11 mouse cellular contexts compared by ENCODE assay signal in genomic region chr15:99714206-99714605, GRCm38 (mm10). TPM values are rescaled to one million over a fixed set of nuclear protein-coding genes. Genes with fewer than 3 reads are reported as not detected.
DNase-seq lines count a peak whose midpoint lies in the region; ATAC-seq and TF ChIP-seq lines count a peak whose summit lies in the region.
"Had no signal": no experiment of that assay in that cellular context is flagged by ENCODE, and none has a peak within 500 bp of the region (broad histone marks: within the 10 kb centered on the region; RNA-seq: fewer than 3 reads in every experiment).

No protein-coding gene starts in this region.

- 67% methylated on average over 4 of the region's 4 CpGs for WGBS in hindbrain, embryonic 12.5 days
- 75% methylated on average over 4 of the region's 4 CpGs for WGBS in hindbrain, embryonic 10.5 days
- 25% methylated on average over 4 of the region's 4 CpGs for WGBS in heart, postnatal 0 days

- peak overlapping the region; percentile 44 for H3K27ac ChIP-seq in hindbrain, embryonic 12.5 days
- no peak overlapping the region for H3K27ac ChIP-seq in hindbrain, embryonic 10.5 days
- H3K27ac ChIP-seq in CH12.LX (ENCODE audit: insufficient read depth, low read depth) = no peak overlapping the region
- H3K27ac ChIP-seq in heart, postnatal 0 days (ENCODE audit: low read depth) = peak overlapping the region; percentile 95

- in situ Hi-C loops in CH12.LX (cut with MboI; ENCODE audit: low pct_ligation_motif_present, low pct_unique_long_range_greater_than_20kb, low sequenced_read_pairs) = no loop called here

- no peaks in the 10 kb centered on the region for H3K27me3 ChIP-seq in hindbrain, embryonic 12.5 days
- no peaks in the 10 kb centered on the region for H3K27me3 ChIP-seq in hindbrain, embryonic 10.5 days (ENCODE audit: insufficient read depth, poor library complexity, severe bottlenecking)
- no peaks in the 10 kb centered on the region for H3K27me3 ChIP-seq in CH12.LX (replicated peaks)
- H3K27me3 ChIP-seq in heart, postnatal 0 days (ENCODE audit: control insufficient read depth, insufficient read depth, low read length) = no peaks in the 10 kb centered on the region
- H3K27me3 ChIP-seq: neural tube, embryonic 12.5 days had no signal

- H3K79me2 ChIP-seq in CH12.LX (replicated peaks; ENCODE audit: control insufficient read depth, extremely low read depth, insufficient read depth, poor library complexity, severe bottlenecking) = no peaks in the 10 kb centered on the region

- no peak overlapping the region for H3K4me2 ChIP-seq in hindbrain, embryonic 12.5 days (replicated peaks)
- H3K4me2 ChIP-seq in CH12.LX (ENCODE audit: insufficient read depth, low read depth, poor library complexity, severe bottlenecking) = no peak overlapping the region
- H3K4me2 ChIP-seq in heart, postnatal 0 days (ENCODE audit: low read depth, low read length) = no peak overlapping the region
- H3K4me2 ChIP-seq: neural tube, embryonic 12.5 days had no signal

- no peak overlapping the region for H3K9ac ChIP-seq in hindbrain, embryonic 12.5 days
- H3K9ac ChIP-seq in CH12.LX (ENCODE audit: insufficient read depth, low read depth) = no peak overlapping the region
- H3K9ac ChIP-seq in heart, postnatal 0 days (replicated peaks; ENCODE audit: low read depth, low read length) = peak overlapping the region; percentile 24; the same call in 1 of the 2 replicates
- H3K9ac ChIP-seq: neural tube, embryonic 12.5 days had no signal

- no peaks in the 10 kb centered on the region for H3K9me3 ChIP-seq in hindbrain, embryonic 12.5 days (replicated peaks)
- no peaks in the 10 kb centered on the region for H3K9me3 ChIP-seq in hindbrain, embryonic 10.5 days
- H3K9me3 ChIP-seq in CH12.LX (replicated peaks; ENCODE audit: low read length) = no peaks in the 10 kb centered on the region
- no peaks in the 10 kb centered on the region for H3K9me3 ChIP-seq in heart, postnatal 0 days (replicated peaks; ENCODE audit: control insufficient read depth, low read length)
- H3K9me3 ChIP-seq: G1E; neural tube, embryonic 12.5 days had no signal

- H3K4me1 ChIP-seq in hindbrain, embryonic 12.5 days = peaks cover 23% of the 10 kb centered on the region
- H3K4me1 ChIP-seq in hindbrain, embryonic 10.5 days (replicated peaks) = peaks cover 40% of the 10 kb centered on the region
- H3K4me1 ChIP-seq in CH12.LX (ENCODE audit: control insufficient read depth in 1 of 2, insufficient read depth in 2 of 2) = peaks cover 0 to 13% of the 10 kb centered on the region in 2 experiments; a peak in 2 of 4 replicates
- peaks cover 22% of the 10 kb centered on the region for H3K4me1 ChIP-seq in heart, postnatal 0 days (ENCODE audit: control insufficient read depth, insufficient read depth)

- dilution Hi-C loops in CH12.LX (cut with MboI; ENCODE audit: extremely low pct_ligation_motif_present, extremely low pct_unique_long_range_greater_than_20kb, low sequenced_read_pairs) = no loop called here

- no peak overlapping the region for H3K4me3 ChIP-seq in hindbrain, embryonic 12.5 days
- no peak overlapping the region for H3K4me3 ChIP-seq in hindbrain, embryonic 10.5 days
- H3K4me3 ChIP-seq in CH12.LX (replicated peaks in 1 of 3; ENCODE audit: low read depth in 2 of 3, low read length in 2 of 3, poor library complexity in 1 of 3) = no peak overlapping the region
- no peak overlapping the region for H3K4me3 ChIP-seq in heart, postnatal 0 days (ENCODE audit: low read depth, low read length)
- H3K4me3 ChIP-seq: neural tube, embryonic 12.5 days had no signal

- TF ChIP-seq EP300 in CH12.LX (IDR thresholded peaks at IDR 0.05; ENCODE audit: low read length) = no peak
- TF ChIP-seq EP300 in heart, postnatal 0 days (IDR thresholded peaks at IDR 0.05; ENCODE audit: low read depth) = 0 out of 2 replicates have a peak, but pooled peaks have one; percentile 67

- H3K36me3 ChIP-seq in hindbrain, embryonic 12.5 days = peaks cover 83% of the 10 kb centered on the region
- peaks cover 99% of the 10 kb centered on the region for H3K36me3 ChIP-seq in hindbrain, embryonic 10.5 days
- peaks cover 41 to 93% of the 10 kb centered on the region in 2 experiments for H3K36me3 ChIP-seq in CH12.LX (replicated peaks in 1 of 2; ENCODE audit: control insufficient read depth in 1 of 2, insufficient read depth in 1 of 2, low read length in 1 of 2)
- H3K36me3 ChIP-seq in heart, postnatal 0 days (replicated peaks; ENCODE audit: control insufficient read depth, insufficient read depth, low read length) = peaks cover 40% of the 10 kb centered on the region

- ATAC-seq in hindbrain, embryonic 12.5 days (ENCODE audit: low FRiP score) = no peak
- peak; percentile 65 for ATAC-seq in heart, postnatal 0 days (ENCODE audit: insufficient read depth, low read depth)

- no peak for TF ChIP-seq RAD21 in CH12.LX (IDR thresholded peaks at IDR 0.05; ENCODE audit: low read depth, low read length)

- no peak for TF ChIP-seq POLR2A in CH12.LX (IDR thresholded peaks at IDR 0.05; ENCODE audit: low read depth, low read length)

- no peak for DNase-seq in hindbrain, embryonic 10.5 days (ENCODE audit: low spot score)
- DNase-seq in CH12.LX (ENCODE audit: extremely low read depth) = peak; percentile 24
- DNase-seq in adrenal gland, adult 2 months = peak; percentile 83
- peak; percentile 74 for DNase-seq in heart, postnatal 0 days (ENCODE audit: low spot score)
- no peak for DNase-seq in right cerebral cortex, postnatal 10 days (ENCODE audit: low spot score in 2 of 2)
- no peak for DNase-seq in kidney, postnatal 10 days

- TF ChIP-seq CTCF in CH12.LX (conservative IDR thresholded peaks at IDR 0.05 in 1 of 2, IDR thresholded peaks at IDR 0.05 in 1 of 2; ENCODE audit: low read depth in 2 of 2, low read length in 2 of 2) = no peak
- no peak for TF ChIP-seq CTCF in heart, postnatal 0 days (IDR thresholded peaks at IDR 0.05; ENCODE audit: low read depth)

TF ChIP-seq in CH12.LX, 34 proteins besides CTCF, POLR2A, EP300 and RAD21:
- TF ChIP-seq ZMIZ1 (IDR thresholded peaks at IDR 0.05; ENCODE audit: low read depth, low read length) (no peak), USF1 (IDR thresholded peaks at IDR 0.05; ENCODE audit: low read depth, low read length) (no peak)

RNA-seq across cellular contexts. Expression of gene Gpd1, which starts 3.1 kb away (rescaled TPM):
- 0.69 and 0.92 TPM in 2 replicates for polyA plus RNA-seq in hindbrain, embryonic 12.5 days (2016; fragmentation: Nextera tagmentation; extraction: Ambion mirVana)
- 0.54 and 0.78 TPM in 2 replicates for polyA plus RNA-seq in hindbrain, embryonic 10.5 days (2016; fragmentation: Nextera tagmentation; extraction: Ambion mirVana)
- total RNA-seq in CH12.LX (2012; rRNA removed) = 0.17 and 0.25 TPM in 2 replicates
- 0.12 and 0.24 TPM in 2 replicates for total RNA-seq in CH12.LX (2014; rRNA removed)
- 0.26 and 0.56 TPM in 2 replicates for polyA plus RNA-seq in CH12.LX (2012; ENCODE audit: insufficient read length, low read depth)
- total RNA-seq in adrenal gland, adult 2 months (2021) = 1,000 to 10,000 TPM; 1,060 to 1,239 TPM
- 708 and 828 TPM in 2 replicates for polyA plus RNA-seq in adrenal gland, adult 2 months (2012; rRNA removed)
- 8.7 and 16.4 TPM in 2 replicates for total RNA-seq in heart, postnatal 0 days (2014; rRNA removed; ENCODE audit: low replicate concordance)
- 9.0 and 9.9 TPM in 2 replicates for polyA plus RNA-seq in heart, postnatal 0 days (2015; fragmentation: Nextera tagmentation; extraction: Ambion mirVana)
- total RNA-seq: G1E had no signal
- polyA plus RNA-seq: G1E had no signal

RNA-seq across cellular contexts. Expression of gene Gm17349, which starts 8.9 kb away (rescaled TPM):
- polyA plus RNA-seq in hindbrain, embryonic 12.5 days (2016; fragmentation: Nextera tagmentation; extraction: Ambion mirVana) = not detected in 2 replicates
- not detected in 2 replicates for polyA plus RNA-seq in hindbrain, embryonic 10.5 days (2016; fragmentation: Nextera tagmentation; extraction: Ambion mirVana)
- 2.1 and 2.9 TPM in 2 replicates for total RNA-seq in CH12.LX (2012; rRNA removed)
- total RNA-seq in CH12.LX (2014; rRNA removed) = not detected in 2 replicates
- polyA plus RNA-seq in CH12.LX (2012; ENCODE audit: insufficient read length, low read depth) = not detected in 2 replicates
- 10 to 100 TPM; 22.1 to 33.4 TPM for total RNA-seq in adrenal gland, adult 2 months (2021)
- polyA plus RNA-seq in adrenal gland, adult 2 months (2012; rRNA removed) = 111 and 156 TPM in 2 replicates
- not detected in 2 replicates for total RNA-seq in heart, postnatal 0 days (2014; rRNA removed; ENCODE audit: low replicate concordance)
- not detected in 2 replicates for polyA plus RNA-seq in heart, postnatal 0 days (2015; fragmentation: Nextera tagmentation; extraction: Ambion mirVana)
- total RNA-seq: common myeloid progenitor, adult 5-6 weeks; liver, adult 2 months had no signal
- polyA plus RNA-seq: neural tube, embryonic 12.5 days had no signal

RNA-seq across cellular contexts. Expression of gene Cox14, which starts 11.2 kb away (rescaled TPM):
- 152 and 156 TPM in 2 replicates for polyA plus RNA-seq in hindbrain, embryonic 12.5 days (2016; fragmentation: Nextera tagmentation; extraction: Ambion mirVana)
- 152 and 174 TPM in 2 replicates for polyA plus RNA-seq in hindbrain, embryonic 10.5 days (2016; fragmentation: Nextera tagmentation; extraction: Ambion mirVana)
- total RNA-seq in CH12.LX (2012; rRNA removed) (112 and 140 TPM in 2 replicates), CH12.LX (2014; rRNA removed) (98.8 and 106 TPM in 2 replicates)
- 119 and 140 TPM in 2 replicates for polyA plus RNA-seq in CH12.LX (2012; ENCODE audit: insufficient read length, low read depth)
- 100 to 1,000 TPM; 202 to 243 TPM for total RNA-seq in adrenal gland, adult 2 months (2021)
- polyA plus RNA-seq in adrenal gland, adult 2 months (2012; rRNA removed) = 685 and 754 TPM in 2 replicates
- 94.2 and 195 TPM in 2 replicates for total RNA-seq in heart, postnatal 0 days (2014; rRNA removed; ENCODE audit: low replicate concordance)
- 341 and 358 TPM in 2 replicates for polyA plus RNA-seq in heart, postnatal 0 days (2015; fragmentation: Nextera tagmentation; extraction: Ambion mirVana)

RNA-seq across cellular contexts. Expression of gene Smarcd1, which starts 12.3 kb away (rescaled TPM):
- 123 and 141 TPM in 2 replicates for polyA plus RNA-seq in hindbrain, embryonic 12.5 days (2016; fragmentation: Nextera tagmentation; extraction: Ambion mirVana)
- 101 and 118 TPM in 2 replicates for polyA plus RNA-seq in hindbrain, embryonic 10.5 days (2016; fragmentation: Nextera tagmentation; extraction: Ambion mirVana)
- 17.9 and 19.9 TPM in 2 replicates for total RNA-seq in CH12.LX (2012; rRNA removed)
- total RNA-seq in CH12.LX (2014; rRNA removed) = 10.5 and 12.5 TPM in 2 replicates
- polyA plus RNA-seq in CH12.LX (2012; ENCODE audit: insufficient read length, low read depth) = 56.5 and 69.9 TPM in 2 replicates
- 10 to 100 TPM; 37.6 to 53.6 TPM for total RNA-seq in adrenal gland, adult 2 months (2021)
- polyA plus RNA-seq in adrenal gland, adult 2 months (2012; rRNA removed) = 74.6 and 76.9 TPM in 2 replicates
- 28.4 and 35.7 TPM in 2 replicates for total RNA-seq in heart, postnatal 0 days (2014; rRNA removed; ENCODE audit: low replicate concordance)
- 16.8 and 20.0 TPM in 2 replicates for polyA plus RNA-seq in heart, postnatal 0 days (2015; fragmentation: Nextera tagmentation; extraction: Ambion mirVana)

RNA-seq across cellular contexts. Expression of gene Asic1, which starts 44.0 kb away (rescaled TPM):
- polyA plus RNA-seq in hindbrain, embryonic 12.5 days (2016; fragmentation: Nextera tagmentation; extraction: Ambion mirVana) = 48.6 and 61.6 TPM in 2 replicates
- polyA plus RNA-seq in hindbrain, embryonic 10.5 days (2016; fragmentation: Nextera tagmentation; extraction: Ambion mirVana) = 12.6 and 29.0 TPM in 2 replicates
- total RNA-seq in CH12.LX (2012; rRNA removed) (0.46 and 0.47 TPM in 2 replicates), CH12.LX (2014; rRNA removed) (not detected in 2 replicates)
- polyA plus RNA-seq in CH12.LX (2012; ENCODE audit: insufficient read length, low read depth) = 0.80 and 0.94 TPM in 2 replicates
- under 1 TPM; 0.59 to 0.72 TPM for total RNA-seq in adrenal gland, adult 2 months (2021)
- polyA plus RNA-seq in adrenal gland, adult 2 months (2012; rRNA removed) = 0.37 and 0.71 TPM in 2 replicates
- total RNA-seq in heart, postnatal 0 days (2014; rRNA removed; ENCODE audit: low replicate concordance) = 0.11 and 0.93 TPM in 2 replicates
- polyA plus RNA-seq in heart, postnatal 0 days (2015; fragmentation: Nextera tagmentation; extraction: Ambion mirVana) = 1.1 and 1.3 TPM in 2 replicates
- total RNA-seq: common myeloid progenitor, adult 5-6 weeks; liver, adult 2 months had no signal
- polyA plus RNA-seq: G1E had no signal

Comparison
In these comparisons a context has a peak if more than half of its experiments do, and no peak if none do; other contexts are left out.
1. H3K27ac ChIP-seq: peak in hindbrain, embryonic 12.5 days (single experiment) and heart, postnatal 0 days (single experiment); none in hindbrain, embryonic 10.5 days (single experiment) and CH12.LX (single experiment).
2. DNase-seq: peak in CH12.LX (single experiment), adrenal gland, adult 2 months (single experiment) and heart, postnatal 0 days (single experiment); none in hindbrain, embryonic 10.5 days (single experiment), right cerebral cortex, postnatal 10 days (0 of 2) and kidney, postnatal 10 days (single experiment).
3. RNA of gene Gpd1, which starts 3.1 kb away (polyA plus RNA-seq): 708 to 828 TPM in adrenal gland, adult 2 months; 9.0 to 9.9 TPM in heart, postnatal 0 days, 0.69 to 0.92 TPM in hindbrain, embryonic 12.5 days, 0.54 to 0.78 TPM in hindbrain, embryonic 10.5 days and 0.26 to 0.56 TPM in CH12.LX; every median in the first group is over 10 times any median in the second.
4. RNA of gene Gm17349, which starts 8.9 kb away (polyA plus RNA-seq): 111 to 156 TPM in adrenal gland, adult 2 months; not detected in hindbrain, embryonic 12.5 days, not detected in hindbrain, embryonic 10.5 days, not detected in CH12.LX and not detected in heart, postnatal 0 days; every median in the first group is over 100 times any median in the second.